Mouse (Mus musculus) megakaryocyte, embryonic 14.5 days (primary cell): ENCODE measurements at regions not wholly inside any gene's neighbourhood (a gene's known extent, or its start where the extent isn't known, plus 50 kb on each side); places are given as distances from the start of the nearest gene placed in this dataset.

ENCODE experiments used
- H3K27me3 ChIP-seq: replicated peaks from 2 replicates; pipeline ENCODE3; 2012; ENCODE audit warnings: inconsistent platforms
- H3K36me3 ChIP-seq: replicated peaks from 2 replicates; pipeline ENCODE3; 2012; ENCODE audit warnings: low read length, inconsistent platforms, mixed read lengths
- H3K4me1 ChIP-seq: 2 replicates; pipeline ENCODE4 v1.6.1; 2012; ENCODE audit warnings: inconsistent platforms
- H3K4me3 ChIP-seq: replicated peaks from 2 replicates; pipeline ENCODE3; 2012; ENCODE audit warnings: moderate library complexity, mild to moderate bottlenecking, inconsistent platforms
- H3K9me3 ChIP-seq: 2 replicates; pipeline ENCODE4 v1.6.1; 2012; ENCODE audit warnings: inconsistent platforms
- FLI1 ChIP-seq: IDR thresholded peaks from 2 replicates; pipeline ENCODE4 v1.6.1; 2012; ENCODE audit warnings: low read length, inconsistent platforms, mixed read lengths
- GATA1 ChIP-seq: IDR thresholded peaks from 3 replicates; pipeline ENCODE4 v1.6.1; 2012; ENCODE audit warnings: mixed read lengths, low read length, inconsistent platforms, borderline replicate concordance

GRCm38 (mm10) chr2:128239451-128239850, 113.6 kb downstream of the Bcl2l11 start:
- peaks cover 25% of the 10 kb centered on the region for H3K4me1 ChIP-seq
- no peak overlapping the region for H3K4me3 ChIP-seq
- TF ChIP-seq FLI1 (no peak), GATA1 (no peak)
- no peaks in the 10 kb centered on the region for H3K36me3 ChIP-seq
- H3K27me3 ChIP-seq, result peaks cover 54% of the 10 kb centered on the region
- H3K9me3 ChIP-seq, result no peaks in the 10 kb centered on the region

- Histone ChIP-seq H3K36me3 (no peaks in the 10 kb centered on the region), H3K9me3 (no peaks in the 10 kb centered on the region), H3K4me1 (peaks cover 25% of the 10 kb centered on the region), H3K4me3 (no peak overlapping the region), H3K27me3 (peaks cover 50% of the 10 kb centered on the region)
- no peak for TF ChIP-seq GATA1
Observed at GRCm38 (mm10) chr2:128240054-128240453, 114.2 kb downstream of the Bcl2l11 start.

- no peaks in the 10 kb centered on the region for H3K9me3 ChIP-seq
- no peaks in the 10 kb centered on the region for H3K36me3 ChIP-seq
- H3K4me1 ChIP-seq, result peaks cover 25% of the 10 kb centered on the region
- no peak overlapping the region for H3K4me3 ChIP-seq
- H3K27me3 ChIP-seq, result peaks cover 52% of the 10 kb centered on the region
- no peak for TF ChIP-seq FLI1
- no peak for TF ChIP-seq GATA1
Observed at GRCm38 (mm10) chr2:128240536-128241279, 114.9 kb downstream of the Bcl2l11 start.

- no peak for TF ChIP-seq FLI1
- TF ChIP-seq GATA1, result no peak
- Histone ChIP-seq H3K27me3 (peaks cover 52% of the 10 kb centered on the region), H3K9me3 (no peaks in the 10 kb centered on the region), H3K4me3 (no peak overlapping the region), H3K36me3 (no peaks in the 10 kb centered on the region), H3K4me1 (peaks cover 25% of the 10 kb centered on the region)
Observed at GRCm38 (mm10) chr2:128241280-128241665, 115.4 kb downstream of the Bcl2l11 start.

GRCm38 (mm10) chr2:128245544-128245943, 119.7 kb downstream of the Bcl2l11 start:
- peaks cover 16% of the 10 kb centered on the region for H3K9me3 ChIP-seq
- TF ChIP-seq GATA1 (no peak), FLI1 (no peak)
- H3K36me3 ChIP-seq, result no peaks in the 10 kb centered on the region
- H3K4me1 ChIP-seq, result peaks cover 34% of the 10 kb centered on the region
- H3K4me3 ChIP-seq, result no peak overlapping the region
- peaks cover 52% of the 10 kb centered on the region for H3K27me3 ChIP-seq

GRCm38 (mm10) chr2:128247967-128248366, 122.1 kb downstream of the Bcl2l11 start:
- Histone ChIP-seq H3K36me3 (no peaks in the 10 kb centered on the region), H3K9me3 (peaks cover 18% of the 10 kb centered on the region), H3K4me3 (no peak overlapping the region), H3K4me1 (peaks cover 29% of the 10 kb centered on the region), H3K27me3 (peaks cover 38% of the 10 kb centered on the region)
- TF ChIP-seq GATA1 (no peak), FLI1 (no peak)

GRCm38 (mm10) chr2:128249188-128249587, 123.3 kb downstream of the Bcl2l11 start:
- peaks cover 18% of the 10 kb centered on the region for H3K9me3 ChIP-seq
- no peak overlapping the region for H3K4me3 ChIP-seq
- no peak for TF ChIP-seq GATA1
- no peak for TF ChIP-seq FLI1
- H3K4me1 ChIP-seq, result peaks cover 20% of the 10 kb centered on the region
- H3K27me3 ChIP-seq, result peaks cover 30% of the 10 kb centered on the region
- no peaks in the 10 kb centered on the region for H3K36me3 ChIP-seq

- Histone ChIP-seq H3K4me1 (peaks cover 17% of the 10 kb centered on the region), H3K27me3 (peaks cover 33% of the 10 kb centered on the region), H3K9me3 (peaks cover 18% of the 10 kb centered on the region), H3K4me3 (no peak overlapping the region), H3K36me3 (no peaks in the 10 kb centered on the region)
- no peak for TF ChIP-seq GATA1
- TF ChIP-seq FLI1, result no peak
Observed at GRCm38 (mm10) chr2:128249607-128250006, 123.8 kb downstream of the Bcl2l11 start.

GRCm38 (mm10) chr2:128250841-128251240, 125.0 kb downstream of the Bcl2l11 start:
- TF ChIP-seq GATA1 (no peak), FLI1 (no peak)
- H3K4me1 ChIP-seq, result peaks cover 17% of the 10 kb centered on the region
- no peak overlapping the region for H3K4me3 ChIP-seq
- no peaks in the 10 kb centered on the region for H3K36me3 ChIP-seq
- H3K27me3 ChIP-seq, result peaks cover 32% of the 10 kb centered on the region
- peaks cover 18% of the 10 kb centered on the region for H3K9me3 ChIP-seq

- H3K27me3 ChIP-seq, result peaks cover 37% of the 10 kb centered on the region
- H3K4me1 ChIP-seq, result no peaks in the 10 kb centered on the region
- TF ChIP-seq FLI1, result no peak
- no peak for TF ChIP-seq GATA1
- no peak overlapping the region for H3K4me3 ChIP-seq
- no peaks in the 10 kb centered on the region for H3K36me3 ChIP-seq
- H3K9me3 ChIP-seq, result peaks cover 2% of the 10 kb centered on the region; the same call in 1 of the 2 replicates
Observed at GRCm38 (mm10) chr2:128256651-128257050, 130.8 kb downstream of the Bcl2l11 start.
